Mouse (Mus musculus) kidney, adult 2 months (tissue): ENCODE results near the gene Fdps.

ENCODE experiments used
- CTCF ChIP-seq: fragments of 200-500 bp; conservative IDR thresholded peaks from 2 replicates; pipeline ENCODE4 v1.5.1; 2011; ENCODE audit warnings: low read depth, mild to moderate bottlenecking, control low read depth, low read length, moderate library complexity, mixed read lengths; ENCODE audit not compliant: insufficient read depth, insufficient read length
- POLR2A ChIP-seq: fragments of 200-500 bp; IDR thresholded peaks from one replicate; pipeline ENCODE4 v1.6.1; 2011; ENCODE audit warnings: low read depth, low read length, control low read depth

GRCm38 (mm10) chr3:89136365-89136764, 34.6 kb upstream of the Fdps start:
- TF ChIP-seq CTCF (peak; percentile 33), POLR2A (peak; percentile 53)
